In genomic region chr16:13443764-13444163, GRCm38 (mm10) we compare ENCODE assay signal across 16 mouse cellular contexts.
"Had no signal": no experiment of that assay in that cellular context is flagged by ENCODE, and none has a peak within 500 bp of the region (broad histone marks: within the 10 kb centered on the region; RNA-seq: fewer than 3 reads in every experiment).

No protein-coding gene starts in this region.

- H3K4me2 ChIP-seq: limb, embryonic 15.5 days; liver, embryonic 15.5 days; lung, embryonic 14.5 days; midbrain, embryonic 13.5 days; midbrain, embryonic 15.5 days; neural tube, embryonic 13.5 days; neural tube, embryonic 15.5 days had no signal

- H3K9me3 ChIP-seq: limb, embryonic 15.5 days; liver, embryonic 15.5 days; midbrain, embryonic 10.5 days; midbrain, embryonic 13.5 days; midbrain, embryonic 15.5 days; neural tube, embryonic 13.5 days; neural tube, embryonic 15.5 days had no signal

- H3K27ac ChIP-seq: limb, embryonic 15.5 days; liver, embryonic 15.5 days; midbrain, embryonic 10.5 days; midbrain, embryonic 13.5 days; midbrain, embryonic 15.5 days; neural tube, embryonic 13.5 days; neural tube, embryonic 15.5 days had no signal

- H3K4me3 ChIP-seq: limb, embryonic 15.5 days; liver, embryonic 15.5 days; midbrain, embryonic 10.5 days; midbrain, embryonic 13.5 days; midbrain, embryonic 15.5 days; myocyte; neural tube, embryonic 13.5 days; neural tube, embryonic 15.5 days had no signal

- H3K36me3 ChIP-seq: limb, embryonic 15.5 days; liver, embryonic 15.5 days; midbrain, embryonic 10.5 days; midbrain, embryonic 13.5 days; midbrain, embryonic 15.5 days; neural tube, embryonic 13.5 days; neural tube, embryonic 15.5 days had no signal

- H3K9ac ChIP-seq: limb, embryonic 15.5 days; liver, embryonic 15.5 days; lung, embryonic 14.5 days; midbrain, embryonic 13.5 days; midbrain, embryonic 15.5 days; neural tube, embryonic 13.5 days; neural tube, embryonic 15.5 days had no signal

- ATAC-seq: midbrain, embryonic 13.5 days; midbrain, embryonic 15.5 days had no signal

- DNase-seq: lung, adult 18-20 months; lung, embryonic 14.5 days; lung, postnatal 10 days; lung, postnatal 4 days; right cerebral cortex, postnatal 14 days; thymus, adult 18-20 months; thymus, postnatal 14 days; thymus, postnatal 36 days had no signal
